Mouse (Mus musculus): Measurements from ENCODE around the gene Hip1. TPM values are rescaled to one million over a fixed set of nuclear protein-coding genes. Genes with fewer than 3 reads are reported as not detected.

Hip1 gene
- polyA plus RNA-seq, 1 experiment from 2014 or later, result 7.3 TPM

GRCm38 (mm10) chr5:135579331-135579751, 34.4 kb upstream of the Hip1 start:
- 85% methylated on average over 10 of the region's 10 CpGs for WGBS
- H3K27me3 ChIP-seq (ENCODE audit: control insufficient read depth, insufficient read depth, low read length), result no peaks in the 10 kb centered on the region
- H3K4me1 ChIP-seq (replicated peaks; ENCODE audit: control insufficient read depth, insufficient read depth), result no peaks in the 10 kb centered on the region
- no peaks in the 10 kb centered on the region for H3K36me3 ChIP-seq (ENCODE audit: control insufficient read depth, insufficient read depth, low read length)
- H3K4me3 ChIP-seq (ENCODE audit: low read depth, low read length), result no peak overlapping the region
- ATAC-seq (ENCODE audit: low FRiP score, low TSS enrichment), result no peak
- no peaks in the 10 kb centered on the region for H3K9me3 ChIP-seq (ENCODE audit: control insufficient read depth, low read length)
- H3K27ac ChIP-seq (replicated peaks), result no peak overlapping the region
- H3K9ac ChIP-seq (ENCODE audit: low read length), result no peak overlapping the region
- no peak for TF ChIP-seq EP300 (optimal IDR thresholded peaks at IDR 0.05)
- no peak for TF ChIP-seq CTCF (IDR thresholded peaks at IDR 0.05; ENCODE audit: low read depth)
- H3K4me2 ChIP-seq (replicated peaks; ENCODE audit: low read depth), result no peak overlapping the region
- DNase-seq (ENCODE audit: low spot score), result no peak

GRCm38 (mm10) chr5:135576055-135576454, 31.1 kb upstream of the Hip1 start:
- Histone ChIP-seq H3K4me1 (replicated peaks; ENCODE audit: control insufficient read depth, insufficient read depth) (no peaks in the 10 kb centered on the region), H3K9ac (ENCODE audit: low read length) (no peak overlapping the region), H3K36me3 (ENCODE audit: control insufficient read depth, insufficient read depth, low read length) (no peaks in the 10 kb centered on the region), H3K9me3 (ENCODE audit: control insufficient read depth, low read length) (no peaks in the 10 kb centered on the region), H3K27me3 (ENCODE audit: control insufficient read depth, insufficient read depth, low read length) (no peaks in the 10 kb centered on the region), H3K27ac (replicated peaks) (no peak overlapping the region), H3K4me2 (replicated peaks; ENCODE audit: low read depth) (no peak overlapping the region), H3K4me3 (ENCODE audit: low read depth, low read length) (no peak overlapping the region)
- ATAC-seq (ENCODE audit: low FRiP score, low TSS enrichment), result no peak
- no peak for DNase-seq (ENCODE audit: low spot score)
- TF ChIP-seq EP300 (optimal IDR thresholded peaks at IDR 0.05) (no peak), CTCF (IDR thresholded peaks at IDR 0.05; ENCODE audit: low read depth) (no peak)
- 72% methylated on average over 4 of the region's 4 CpGs for WGBS

- TF ChIP-seq EP300 (optimal IDR thresholded peaks at IDR 0.05) (no peak), CTCF (IDR thresholded peaks at IDR 0.05; ENCODE audit: low read depth) (no peak)
- WGBS, result 72% methylated on average over 6 of the region's 6 CpGs
- H3K27ac ChIP-seq (replicated peaks), result no peak within 1 kb of the TSS
- no peak for ATAC-seq (ENCODE audit: low FRiP score, low TSS enrichment)
- no peaks in the 10 kb centered on the region for H3K4me1 ChIP-seq (replicated peaks; ENCODE audit: control insufficient read depth, insufficient read depth)
- H3K27me3 ChIP-seq (ENCODE audit: control insufficient read depth, insufficient read depth, low read length), result no peaks in the 10 kb centered on the region
- H3K4me2 ChIP-seq (replicated peaks; ENCODE audit: low read depth), result no peak within 1 kb of the TSS
- no peaks in the 10 kb centered on the region for H3K36me3 ChIP-seq (ENCODE audit: control insufficient read depth, insufficient read depth, low read length)
- H3K4me3 ChIP-seq (ENCODE audit: low read depth, low read length), result no peak within 1 kb of the TSS
- H3K9me3 ChIP-seq (ENCODE audit: control insufficient read depth, low read length), result no peaks in the 10 kb centered on the region
- no peak within 1 kb of the TSS for H3K9ac ChIP-seq (ENCODE audit: low read length)
- no peak for DNase-seq (ENCODE audit: low spot score)
Measured at GRCm38 (mm10) chr5:135573006-135573405, 28.1 kb upstream of the Hip1 start, which contains the start of gene Ccl24. TSS of gene Ccl24 (minus strand) at chr5:135573049.

- Histone ChIP-seq H3K27me3 (ENCODE audit: control insufficient read depth, insufficient read depth, low read length) (no peaks in the 10 kb centered on the region), H3K4me2 (replicated peaks; ENCODE audit: low read depth) (no peak overlapping the region), H3K4me3 (ENCODE audit: low read depth, low read length) (no peak overlapping the region), H3K9me3 (ENCODE audit: control insufficient read depth, low read length) (no peaks in the 10 kb centered on the region), H3K27ac (replicated peaks) (no peak overlapping the region), H3K9ac (ENCODE audit: low read length) (no peak overlapping the region), H3K4me1 (replicated peaks; ENCODE audit: control insufficient read depth, insufficient read depth) (no peaks in the 10 kb centered on the region), H3K36me3 (ENCODE audit: control insufficient read depth, insufficient read depth, low read length) (no peaks in the 10 kb centered on the region)
- TF ChIP-seq EP300 (optimal IDR thresholded peaks at IDR 0.05) (no peak), CTCF (IDR thresholded peaks at IDR 0.05; ENCODE audit: low read depth) (no peak)
- WGBS, result 57% methylated on average over 6 of the region's 6 CpGs
- DNase-seq (ENCODE audit: low spot score) (no peak), ATAC-seq (ENCODE audit: low FRiP score, low TSS enrichment) (no peak)
Measured at GRCm38 (mm10) chr5:135568698-135569097, 23.8 kb upstream of the Hip1 start.

GRCm38 (mm10) chr5:135567556-135568265, 22.8 kb upstream of the Hip1 start:
- H3K9me3 ChIP-seq (ENCODE audit: control insufficient read depth, low read length), result no peaks in the 10 kb centered on the region
- no peaks in the 10 kb centered on the region for H3K27me3 ChIP-seq (ENCODE audit: control insufficient read depth, insufficient read depth, low read length)
- WGBS, result 86% methylated on average over 6 of the region's 6 CpGs
- no peaks in the 10 kb centered on the region for H3K4me1 ChIP-seq (replicated peaks; ENCODE audit: control insufficient read depth, insufficient read depth)
- no peak overlapping the region for H3K27ac ChIP-seq (replicated peaks)
- no peak overlapping the region for H3K4me2 ChIP-seq (replicated peaks; ENCODE audit: low read depth)
- DNase-seq (ENCODE audit: low spot score), result no peak
- TF ChIP-seq EP300 (optimal IDR thresholded peaks at IDR 0.05) (no peak), CTCF (IDR thresholded peaks at IDR 0.05; ENCODE audit: low read depth) (no peak)
- H3K4me3 ChIP-seq (ENCODE audit: low read depth, low read length), result no peak overlapping the region
- H3K36me3 ChIP-seq (ENCODE audit: control insufficient read depth, insufficient read depth, low read length), result no peaks in the 10 kb centered on the region
- ATAC-seq (ENCODE audit: low FRiP score, low TSS enrichment), result no peak
- H3K9ac ChIP-seq (ENCODE audit: low read length), result no peak overlapping the region

GRCm38 (mm10) chr5:135563469-135563868, 18.5 kb upstream of the Hip1 start, which contains the start of gene Ccl26:
TSS of gene Ccl26 (minus strand) at chr5:135563569.
- 82% methylated on average over 3 of the region's 3 CpGs for WGBS
- no peak within 1 kb of the TSS for H3K27ac ChIP-seq (replicated peaks)
- no peak for DNase-seq (ENCODE audit: low spot score)

More at GRCm38 (mm10) chr5:135563469-135563868, 18.5 kb upstream of the Hip1 start, which contains the start of gene Ccl26:
- no peak for ATAC-seq (ENCODE audit: low FRiP score, low TSS enrichment)
- Histone ChIP-seq H3K9ac (ENCODE audit: low read length) (no peak within 1 kb of the TSS), H3K27me3 (ENCODE audit: control insufficient read depth, insufficient read depth, low read length) (no peaks in the 10 kb centered on the region), H3K4me3 (ENCODE audit: low read depth, low read length) (no peak within 1 kb of the TSS), H3K4me2 (replicated peaks; ENCODE audit: low read depth) (no peak within 1 kb of the TSS), H3K4me1 (replicated peaks; ENCODE audit: control insufficient read depth, insufficient read depth) (no peaks in the 10 kb centered on the region), H3K36me3 (ENCODE audit: control insufficient read depth, insufficient read depth, low read length) (no peaks in the 10 kb centered on the region), H3K9me3 (ENCODE audit: control insufficient read depth, low read length) (no peaks in the 10 kb centered on the region)
- TF ChIP-seq EP300 (optimal IDR thresholded peaks at IDR 0.05) (no peak), CTCF (IDR thresholded peaks at IDR 0.05; ENCODE audit: low read depth) (no peak)

Measured in stomach, postnatal 0 days (tissue).